Mouse (Mus musculus) urinary bladder, postnatal 25 days (tissue): ENCODE results near the gene Smim13.
"Not testable (repeated sequence)": the region's sequence is repeated elsewhere in the genome, so short reads cannot be mapped to it uniquely, and the experiment has no call there.

Experiments
- DNase-seq: peaks from one replicate; pipeline ENCODE4 v3.0.0; 2022; ENCODE audit warnings: low spot score

The Smim13 gene

DNA sequence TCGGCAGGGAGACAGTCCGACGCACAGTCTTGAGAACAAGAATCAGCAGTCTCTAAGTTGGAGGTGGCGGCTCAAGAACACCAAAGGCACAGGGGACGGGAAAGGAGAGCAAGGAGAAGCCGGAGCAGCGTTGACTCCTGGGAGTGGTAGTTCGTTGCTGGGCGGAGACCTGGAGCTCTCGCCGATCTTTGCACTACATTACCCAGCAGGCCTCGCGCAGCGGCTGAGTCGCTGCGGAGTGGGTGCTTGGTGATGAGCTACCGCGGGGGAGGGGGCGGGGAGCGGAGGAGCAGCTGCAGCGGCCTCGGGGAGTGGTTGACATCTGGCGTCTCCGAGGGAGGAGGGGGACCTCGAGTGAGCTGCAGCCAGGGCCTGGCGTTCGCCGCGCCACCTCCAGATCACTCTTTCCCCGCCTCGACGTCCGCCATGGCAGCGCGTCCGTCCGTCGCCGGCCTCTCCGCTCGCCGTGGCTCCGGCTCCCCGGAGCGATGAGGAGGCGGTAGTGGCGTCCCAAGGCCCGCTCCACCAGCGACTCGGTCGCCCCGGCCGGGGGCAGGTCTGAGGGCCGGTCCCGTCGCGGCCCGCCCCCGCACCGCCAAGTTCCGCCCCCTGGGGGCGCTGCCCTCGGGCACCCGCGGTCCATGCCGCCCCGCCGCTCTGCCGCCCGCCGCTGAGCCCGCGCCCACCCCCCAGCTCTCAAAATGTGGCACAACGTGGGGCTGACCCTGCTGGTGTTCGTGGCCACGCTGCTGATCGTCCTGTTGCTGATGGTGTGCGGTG is at the start of gene Smim13:
Gene Smim13, plus strand, starts transcription at position 307 of the 780 bp plus-strand sequence.
- DNase-seq = peak; percentile 75

DNA sequence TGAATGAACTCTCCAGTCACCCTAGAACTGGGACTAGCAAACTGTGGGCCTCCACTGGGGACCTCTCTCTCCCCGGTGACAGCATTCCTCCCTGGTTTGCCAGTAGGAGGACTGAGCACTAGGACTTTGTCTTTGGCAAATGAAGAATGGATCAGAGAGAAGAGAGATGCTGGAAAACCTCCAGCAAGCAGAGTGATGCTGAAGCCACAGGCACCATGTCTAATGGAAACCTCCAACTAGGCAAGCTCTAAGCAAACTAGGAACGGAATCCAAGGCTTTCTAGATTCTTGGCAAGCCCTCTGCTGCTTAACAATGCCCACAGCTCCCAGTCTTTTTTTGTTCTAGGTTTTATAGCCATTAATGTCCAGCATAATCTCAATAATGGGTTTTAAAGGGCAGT is 48.8 kb upstream of the Smim13 start:
- no peak for DNase-seq

DNA sequence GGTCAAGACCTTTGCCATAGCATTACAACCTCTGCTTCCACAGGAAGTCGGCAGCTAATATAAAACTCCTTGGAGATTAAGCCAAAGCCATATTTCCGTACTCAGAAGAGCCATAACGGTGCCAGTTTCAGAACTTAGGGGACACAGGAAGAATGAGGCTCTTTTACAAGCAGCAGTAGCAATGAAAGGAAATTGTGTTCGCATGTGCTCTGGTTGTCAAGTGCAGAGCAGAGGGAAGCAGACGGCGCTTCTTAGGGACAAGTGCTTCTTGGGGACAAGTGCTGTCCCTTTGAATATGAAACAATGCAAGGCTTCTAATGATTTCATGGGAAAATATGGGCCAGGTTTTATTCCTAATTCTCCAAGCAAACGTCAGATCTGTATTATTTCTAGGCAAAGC is 46.4 kb upstream of the Smim13 start:
- DNase-seq = no peak

DNA sequence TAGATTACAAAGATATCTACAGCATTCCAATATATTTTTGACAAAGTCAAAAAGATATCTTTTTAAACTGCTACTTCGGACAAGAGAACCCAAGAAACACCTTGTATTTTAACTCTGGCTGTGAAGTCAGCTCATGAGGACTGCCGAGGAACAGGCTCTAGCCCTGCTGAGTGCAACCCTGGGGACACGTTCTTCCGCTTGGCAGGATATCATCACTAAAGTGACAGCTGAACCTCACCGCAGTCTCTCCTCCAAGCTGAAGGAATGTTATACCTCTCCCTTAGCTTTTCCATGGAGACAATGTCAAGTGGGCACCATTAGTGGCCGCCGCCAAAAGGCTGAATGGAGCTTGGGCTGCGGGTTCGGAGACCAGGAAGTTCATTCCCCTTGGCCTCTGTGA is 46.0 kb upstream of the Smim13 start:
- no peak for DNase-seq

DNA sequence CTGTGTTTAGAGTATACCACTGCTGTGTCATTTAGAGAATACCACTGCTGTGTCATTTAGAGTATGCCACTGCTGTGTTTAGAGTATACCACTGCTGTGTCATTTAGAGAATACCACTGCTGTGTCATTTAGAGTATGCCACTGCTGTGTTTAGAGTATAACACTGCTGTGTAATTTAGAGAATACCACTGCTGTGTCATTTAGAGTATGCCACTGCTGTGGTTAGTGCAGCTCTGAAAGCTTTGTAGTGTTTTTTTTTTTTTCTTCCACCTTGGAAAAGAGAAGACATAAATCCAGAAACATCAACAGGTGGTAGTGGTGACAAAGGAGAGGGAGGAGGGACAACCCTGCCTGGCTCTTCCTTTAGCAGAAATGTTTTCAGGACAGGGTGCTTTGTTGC is 44.1 kb upstream of the Smim13 start:
- not testable (repeated sequence) for DNase-seq

DNA sequence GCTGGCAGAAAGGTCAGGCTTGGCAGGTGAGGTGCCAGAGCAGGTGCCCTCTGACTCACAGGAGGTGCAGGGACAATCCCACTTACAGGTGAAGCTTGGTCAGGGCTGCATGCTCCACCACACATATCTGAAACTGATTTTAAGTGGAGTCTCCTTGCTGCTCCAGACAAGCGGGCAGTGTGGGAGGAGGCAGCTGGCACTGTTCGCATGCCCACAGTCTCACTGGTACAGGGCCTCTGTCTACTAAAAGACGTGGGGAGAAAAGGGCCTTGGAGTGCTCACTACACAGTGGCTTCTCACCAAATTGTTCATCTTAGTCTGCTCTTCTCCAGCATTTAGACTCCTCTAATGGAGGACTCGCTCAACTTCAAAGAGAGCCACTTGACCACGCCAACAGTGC is 43.4 kb upstream of the Smim13 start:
- no peak for DNase-seq

DNA sequence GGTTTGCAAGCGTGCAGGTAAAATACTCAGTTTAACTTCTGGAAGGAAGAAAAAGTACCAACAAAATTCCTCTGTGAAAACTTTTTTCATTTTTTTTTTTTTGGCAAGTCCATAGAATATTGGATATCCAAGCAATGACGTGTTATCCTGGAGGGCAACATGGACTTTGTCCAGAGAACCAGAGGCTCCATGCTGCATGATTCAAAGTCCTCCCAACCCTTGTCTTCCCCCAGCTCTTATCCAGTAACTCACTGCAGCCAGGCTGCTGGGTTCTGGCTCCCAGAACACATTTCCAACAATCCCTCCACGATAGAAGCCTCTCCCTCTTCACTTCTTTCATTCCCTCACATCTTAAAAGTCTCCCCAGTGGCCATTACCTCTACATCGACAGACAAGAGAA is 38.4 kb upstream of the Smim13 start:
- no peak for DNase-seq

DNA sequence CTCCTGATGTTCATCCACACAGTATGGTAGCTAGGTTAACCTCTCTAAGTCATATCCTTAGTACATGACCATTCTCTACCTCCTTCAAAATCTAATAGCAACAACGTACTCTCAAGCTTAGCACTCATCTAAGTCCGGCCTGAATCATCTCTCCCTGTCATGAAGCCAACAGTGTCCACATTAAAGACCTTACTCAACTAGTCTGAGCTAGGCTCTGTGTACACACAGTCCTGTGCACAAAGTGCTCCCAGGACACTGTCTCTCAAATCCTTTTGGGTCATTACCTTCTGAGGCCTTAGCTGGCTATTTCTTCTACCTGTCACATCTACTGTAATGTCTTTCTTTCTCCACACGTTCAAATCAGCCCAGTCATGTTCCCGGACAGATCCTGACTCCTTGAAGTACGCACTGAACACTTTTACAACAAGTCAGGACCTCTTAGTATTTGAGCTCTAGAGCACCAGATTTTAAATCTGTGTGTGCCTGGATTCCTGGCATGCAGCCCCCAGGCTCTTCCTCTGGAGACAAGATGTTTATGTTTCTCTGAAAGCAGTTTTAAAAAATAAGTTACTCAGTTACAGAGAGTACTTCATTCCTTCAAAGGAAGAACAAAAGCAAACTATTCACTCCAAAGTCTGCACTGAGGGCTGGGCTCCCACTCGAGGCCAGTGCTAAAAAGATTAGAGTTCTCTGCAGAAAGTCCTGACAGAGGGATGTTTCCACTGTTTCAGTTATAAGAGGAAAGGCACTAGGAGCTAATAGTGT is 36.9 kb upstream of the Smim13 start:
- no peak for DNase-seq

DNA sequence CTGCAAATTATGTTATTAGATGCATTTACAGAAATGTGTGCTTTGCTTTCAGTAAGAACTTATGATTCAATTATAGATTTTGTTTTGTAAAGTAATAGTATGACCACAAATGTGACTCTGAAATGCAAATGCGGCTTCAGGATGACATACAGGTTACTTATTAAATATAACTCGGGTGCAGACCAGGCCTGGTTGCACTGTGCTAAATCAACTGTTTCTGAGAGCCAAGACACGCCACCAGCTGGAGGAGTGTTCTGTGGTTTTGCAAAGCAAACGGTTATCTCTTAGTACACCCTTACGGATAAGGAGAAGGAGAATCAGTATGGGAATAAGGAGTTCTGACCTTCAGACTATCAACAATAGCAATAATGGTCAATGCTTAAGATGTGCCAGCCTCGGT is 34.0 kb upstream of the Smim13 start:
- DNase-seq = no peak

DNA sequence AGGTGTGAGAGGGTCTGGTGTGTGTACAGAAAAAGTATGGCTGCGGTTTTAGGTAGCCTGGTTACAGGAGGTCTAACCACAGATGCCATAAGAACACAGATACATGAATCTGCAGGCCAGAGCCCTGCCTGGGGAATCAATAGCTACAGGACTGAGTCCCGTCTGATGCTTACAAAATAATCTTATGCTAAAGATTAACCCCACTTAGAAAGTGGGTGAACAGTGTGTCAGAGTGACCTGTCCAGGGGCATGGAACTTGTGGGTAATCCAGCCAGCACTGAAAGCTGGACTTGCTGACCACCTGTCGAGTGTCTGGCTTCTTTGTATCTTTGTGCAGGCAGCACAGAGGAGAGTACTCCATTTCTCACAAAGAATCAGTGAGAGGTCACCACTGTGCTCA is 33.4 kb upstream of the Smim13 start:
- no peak for DNase-seq

DNA sequence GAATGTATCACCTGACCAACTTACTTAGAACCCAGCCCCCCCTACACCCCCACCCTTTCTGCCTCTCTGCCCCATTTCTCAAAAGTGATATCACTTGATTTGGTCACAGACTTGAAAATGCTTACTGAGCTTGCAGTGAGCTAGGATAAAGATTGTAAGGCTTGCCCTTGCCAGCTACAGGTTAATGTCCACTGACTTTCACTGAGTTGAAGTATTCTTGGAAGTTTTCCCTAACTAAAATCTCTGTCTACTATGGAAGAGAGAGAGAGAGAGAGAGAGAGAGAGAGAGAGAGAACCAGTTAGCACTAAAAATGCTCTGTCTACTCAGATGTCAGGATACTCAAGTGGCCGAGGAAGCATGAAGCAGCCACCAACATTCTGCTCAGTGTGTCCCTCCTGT is 30.6 kb upstream of the Smim13 start:
- no peak for DNase-seq

DNA sequence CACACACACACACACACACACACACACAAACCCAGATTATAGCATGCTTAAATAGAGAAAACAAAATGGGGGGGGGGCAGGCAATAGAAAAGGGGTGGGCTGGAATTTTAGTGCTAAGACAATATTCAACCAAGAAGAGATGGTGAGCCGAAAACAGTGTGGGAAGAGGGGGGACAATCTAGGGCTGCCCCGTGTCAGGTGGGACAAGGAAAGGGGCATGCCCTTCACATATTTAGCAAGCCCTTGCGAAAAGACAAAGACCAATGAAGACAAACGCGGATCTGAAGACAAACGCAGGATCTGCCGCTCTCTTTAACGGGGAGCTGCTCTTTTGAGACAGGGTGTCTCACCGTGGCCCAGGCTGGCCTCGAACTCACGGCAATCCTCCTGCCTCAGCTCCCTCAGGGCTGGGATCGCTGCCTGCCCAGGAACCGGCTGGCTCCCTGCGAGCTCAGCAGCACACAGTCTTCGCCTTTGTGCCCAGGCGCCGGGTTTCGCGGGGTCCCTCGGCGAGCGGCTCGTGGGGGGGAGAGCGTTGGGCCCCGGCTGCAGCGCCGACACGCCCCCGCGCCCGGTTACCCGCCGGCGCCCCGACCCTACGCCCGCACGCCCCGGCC is 29.8 kb upstream of the Smim13 start:
- DNase-seq = no peak

DNA sequence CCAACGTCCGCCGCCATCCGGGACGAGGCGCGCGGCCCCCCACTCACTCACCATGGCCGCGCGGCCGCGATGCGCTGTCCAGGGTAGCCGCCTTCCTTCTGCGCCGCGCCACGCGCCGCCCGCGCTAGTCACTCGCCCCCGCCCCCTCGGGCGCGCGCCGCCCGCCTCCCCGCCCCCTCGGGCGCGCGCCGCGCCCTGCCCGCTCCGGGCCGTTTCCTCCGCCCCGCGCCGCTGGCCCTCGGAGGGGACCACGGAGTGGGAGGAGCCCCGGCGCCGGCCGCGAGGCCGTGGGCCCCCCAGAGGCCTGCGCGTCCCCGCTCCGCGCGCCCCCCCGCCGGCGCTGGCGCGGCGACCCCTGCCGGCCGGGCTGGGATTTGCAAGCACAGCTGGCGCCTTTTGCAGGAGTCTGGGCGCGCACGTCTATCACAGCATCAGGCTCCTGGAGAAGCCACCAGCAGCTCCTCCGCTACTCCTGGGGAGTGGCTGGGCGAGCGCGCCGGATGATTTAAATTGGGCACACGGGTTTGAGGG is 29.3 kb upstream of the Smim13 start, which contains the start of gene Elovl2:
Gene Elovl2, minus strand, starts transcription at position 102 of the 531 bp plus-strand sequence.
- DNase-seq = peak; percentile 55

DNA sequence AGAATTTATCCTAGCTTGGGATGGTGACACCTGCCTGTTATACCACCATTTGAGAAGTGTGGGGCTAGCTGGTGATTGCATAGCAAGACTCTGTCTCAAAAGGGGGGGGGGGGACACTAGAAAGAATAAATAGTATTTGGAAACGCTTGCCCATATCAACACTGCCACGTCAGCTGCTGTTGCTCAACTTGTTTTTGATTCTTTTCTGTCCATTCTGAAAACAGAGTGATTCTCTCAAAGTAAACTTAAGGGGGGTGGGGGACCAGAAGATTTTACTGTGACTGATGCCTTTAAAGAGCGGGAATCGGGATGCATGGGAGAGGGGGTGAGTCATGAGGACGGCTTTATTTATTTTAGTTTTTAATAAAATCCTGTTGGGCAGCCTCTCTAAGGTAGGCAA is 23.1 kb upstream of the Smim13 start:
- DNase-seq = no peak

DNA sequence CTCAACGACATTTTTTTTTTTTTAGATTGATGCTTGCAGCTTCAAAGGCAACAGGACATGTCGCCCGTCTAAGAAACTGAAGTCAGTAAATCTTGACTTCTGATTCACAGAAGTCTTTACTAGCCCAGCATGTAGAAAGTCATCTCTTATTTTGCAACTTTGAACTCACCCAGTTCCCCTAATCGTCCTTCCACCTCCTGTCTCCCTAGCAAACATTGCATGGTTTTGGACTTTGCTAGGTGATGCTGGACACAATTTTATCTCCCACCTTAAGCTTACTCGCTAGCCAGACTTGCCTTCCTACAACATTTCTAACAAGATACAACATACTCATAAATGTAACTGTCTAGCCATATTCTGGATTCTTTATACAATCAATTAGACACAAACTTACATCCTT is 21.6 kb upstream of the Smim13 start:
- no peak for DNase-seq

DNA sequence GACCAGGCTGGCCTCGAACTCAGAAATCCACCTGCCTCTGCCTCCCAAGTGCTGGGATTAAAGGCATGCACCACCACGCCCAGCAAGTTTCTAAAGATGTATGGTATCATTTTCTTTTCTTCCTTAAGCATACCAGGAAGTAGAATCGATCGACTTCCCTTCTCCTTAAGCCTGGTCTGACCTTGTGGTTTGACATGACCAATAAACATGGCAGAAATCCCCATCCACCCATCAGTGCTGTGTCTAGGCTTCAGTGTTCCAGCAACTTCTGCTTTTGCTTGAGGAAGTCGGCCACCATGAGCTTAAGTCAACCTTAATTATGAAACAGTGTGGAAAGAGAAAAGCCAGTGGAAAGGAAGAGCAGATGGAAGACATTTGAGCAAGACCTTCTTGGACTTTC is 19.4 kb upstream of the Smim13 start:
- DNase-seq = no peak

DNA sequence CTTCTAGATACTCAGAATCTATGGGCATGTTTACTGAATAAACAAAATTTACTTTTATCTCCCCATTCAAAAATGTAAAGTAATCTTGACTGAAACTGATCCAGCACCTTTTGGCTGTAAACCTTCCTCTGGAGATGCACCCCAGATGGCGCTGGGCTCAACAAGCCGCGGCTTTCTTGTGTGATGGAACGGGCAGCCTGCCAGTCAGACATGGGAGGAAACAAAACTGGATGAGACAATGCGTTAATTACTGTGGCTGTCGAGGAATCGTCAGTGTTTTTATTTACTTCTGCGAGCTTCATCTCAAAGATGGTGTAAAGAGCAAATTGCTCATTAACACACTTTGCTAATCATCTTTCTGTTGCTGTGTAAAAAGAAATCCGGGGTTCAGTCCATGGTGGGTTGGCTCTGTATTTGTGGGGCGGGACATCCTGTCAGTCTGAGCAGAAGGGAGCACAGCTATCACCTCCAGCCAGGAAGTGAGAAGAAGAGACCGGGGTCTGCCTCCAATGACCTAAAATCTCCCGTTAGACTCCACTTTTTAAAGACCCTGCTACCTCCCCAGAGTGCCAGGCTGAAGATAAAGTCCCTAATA is 18.2 kb upstream of the Smim13 start:
- no peak for DNase-seq

DNA sequence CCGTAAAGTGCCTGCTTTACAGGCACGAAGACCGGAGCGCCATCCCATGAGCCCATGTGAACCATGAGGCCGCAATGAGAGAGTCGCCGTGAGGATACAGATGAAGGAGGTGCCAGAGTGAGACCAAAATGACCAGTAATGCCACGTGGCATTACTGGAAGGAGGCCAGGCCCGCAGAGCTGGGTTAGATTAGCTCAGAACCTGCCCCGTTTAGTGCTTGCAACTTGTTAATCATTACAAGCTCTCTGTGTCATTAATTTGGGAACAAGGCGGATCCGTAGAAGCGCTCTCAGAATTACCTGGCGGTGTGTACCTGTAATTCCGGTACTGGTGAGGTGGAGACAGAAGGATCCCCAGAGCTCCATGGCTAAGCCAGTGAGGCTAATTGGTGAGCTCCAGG is 17.4 kb upstream of the Smim13 start:
- DNase-seq = no peak

DNA sequence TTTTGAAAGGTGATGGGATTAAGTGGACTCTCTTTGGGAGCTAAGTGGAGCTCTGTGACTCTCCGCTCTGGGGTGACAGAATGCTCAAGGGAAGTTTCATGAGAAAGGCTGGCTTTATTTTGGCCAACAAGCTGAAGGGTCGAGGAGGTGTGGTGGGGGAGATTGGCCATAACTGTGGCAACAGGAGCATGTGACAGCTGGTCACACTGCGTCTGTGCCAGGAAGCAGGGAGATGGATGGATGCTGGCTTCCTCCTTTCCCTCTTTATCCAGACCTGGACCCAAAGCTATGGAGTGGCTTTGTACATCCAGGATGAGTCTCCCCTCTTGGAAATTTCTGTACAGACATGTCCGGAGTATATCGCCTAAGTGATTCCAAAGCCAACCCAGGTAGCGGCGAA is 16.4 kb upstream of the Smim13 start:
- no peak for DNase-seq

DNA sequence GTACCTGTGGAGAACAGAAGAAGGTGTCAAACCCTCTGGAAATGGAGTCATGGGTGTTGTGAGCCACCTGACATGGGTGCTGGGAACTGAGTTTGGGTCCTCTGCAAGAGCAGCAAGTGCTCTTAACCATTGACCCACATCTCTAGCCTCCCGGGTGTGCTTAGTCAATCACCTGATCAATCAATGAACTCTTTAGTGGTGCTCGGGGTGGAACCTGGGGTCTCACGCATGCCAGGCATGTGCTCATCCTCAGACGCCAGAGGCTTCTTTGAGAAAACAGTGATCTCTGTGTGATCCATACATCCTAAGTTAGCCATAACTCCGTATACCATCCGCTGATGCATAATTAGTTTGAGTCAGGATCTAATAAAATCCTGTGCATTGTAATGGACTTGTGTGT is 14.5 kb upstream of the Smim13 start:
- no peak for DNase-seq

DNA sequence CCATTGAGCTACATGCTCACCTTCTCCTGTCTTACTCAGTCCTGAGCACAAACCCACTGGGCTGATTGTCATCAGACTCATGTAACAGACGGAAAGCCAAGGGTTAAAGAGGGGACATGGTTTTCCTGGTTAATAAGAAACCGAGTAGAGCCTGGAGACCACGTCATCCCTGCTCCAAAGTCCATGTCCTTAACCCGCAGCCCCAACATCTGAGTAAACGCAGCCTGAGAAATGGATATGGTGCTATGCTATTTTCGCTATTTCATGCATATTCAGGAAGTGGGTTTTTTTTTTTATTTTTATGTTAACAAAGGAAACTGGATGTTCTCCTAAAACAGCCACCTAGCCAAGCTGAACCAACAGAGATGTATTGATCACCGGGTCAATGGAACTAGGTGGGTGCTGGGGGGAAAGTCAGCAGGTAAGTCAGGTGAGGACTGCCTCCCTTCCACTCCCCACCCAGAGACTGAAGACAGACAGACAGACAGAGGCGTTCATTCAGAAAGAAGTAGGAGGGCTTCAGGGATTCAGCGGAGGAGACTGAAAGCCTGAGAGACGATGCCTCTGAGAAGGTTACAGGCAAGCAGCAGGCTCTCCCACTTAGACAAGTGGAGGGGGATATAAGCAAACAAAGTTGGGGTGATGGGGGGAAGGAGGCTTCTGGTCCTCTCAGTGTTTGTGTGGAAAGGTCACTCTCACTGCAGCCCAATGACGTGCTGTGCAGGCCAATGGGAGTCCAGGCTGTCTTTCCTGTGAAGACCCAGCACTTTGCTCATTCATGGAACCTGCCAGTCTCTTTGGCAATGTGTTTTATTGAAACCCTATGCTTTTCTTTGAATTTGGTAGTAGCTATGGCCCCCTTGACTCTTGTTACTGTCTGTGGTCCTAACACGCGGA is 13.6 kb upstream of the Smim13 start:
- no peak for DNase-seq
